Mouse (Mus musculus) heart, adult 18-20 months (tissue): ENCODE data around the gene Myocd. TPM values are rescaled to one million over a fixed set of nuclear protein-coding genes. Genes with fewer than 3 reads are reported as not detected.
A peak's percentile ranks its signal among the peaks of the same experiment; 100 is the strongest.

Source experiments
- DNase-seq, 2 experiments: peaks; one replicate each; pipeline ENCODE4 v3.0.0; 2021 to 2022; ENCODE audit warnings: mixed read lengths in 1 of 2
- total RNA-seq, 2 experiments: library from RNA; stranded (reverse); gene quantifications; 2 replicates each; pipeline ENCODE4 v1.2.3; 2021

Myocd gene
- total RNA-seq, 2 experiments from 2014 or later: 65.5 to 66.9 TPM

- DNase-seq: peak; percentile 63 to 68
Measured at GRCm38 (mm10) chr11:65214954-65215629, 54.7 kb downstream of the Myocd start.

GRCm38 (mm10) chr11:65213806-65214205, 56.0 kb downstream of the Myocd start:
- DNase-seq: no peak

- DNase-seq: no peak
Measured at GRCm38 (mm10) chr11:65211701-65212100, 58.1 kb downstream of the Myocd start.

- DNase-seq: peak; percentile 78 to 91
Measured at GRCm38 (mm10) chr11:65209441-65209840, 60.3 kb downstream of the Myocd start.

- DNase-seq: peak; percentile 75 to 84
Measured at GRCm38 (mm10) chr11:65205306-65205705, 64.5 kb downstream of the Myocd start.

GRCm38 (mm10) chr11:65204651-65205050, 65.1 kb downstream of the Myocd start:
- no peak for DNase-seq

- no peak for DNase-seq
Measured at GRCm38 (mm10) chr11:65203020-65203419, 66.8 kb downstream of the Myocd start.

- no peak for DNase-seq
Measured at GRCm38 (mm10) chr11:65202236-65202635, 67.6 kb downstream of the Myocd start.

- no peak for DNase-seq
Measured at GRCm38 (mm10) chr11:65198026-65198425, 71.8 kb downstream of the Myocd start.

- DNase-seq: peak; percentile 56 to 87
Measured at GRCm38 (mm10) chr11:65197280-65197679, 72.5 kb downstream of the Myocd start.

GRCm38 (mm10) chr11:65186974-65187373, 82.8 kb downstream of the Myocd start:
- no peak for DNase-seq

GRCm38 (mm10) chr11:65185114-65185513, 84.7 kb downstream of the Myocd start:
- DNase-seq: no peak

- no peak for DNase-seq
Measured at GRCm38 (mm10) chr11:65170121-65170750, 99.6 kb downstream of the Myocd start.

GRCm38 (mm10) chr11:65162767-65163120, 107.0 kb downstream of the Myocd start, which contains the start of gene Arhgap44:
TSS of gene Arhgap44 (minus strand) at chr11:65162961.
- peak; percentile 65 to 82 for DNase-seq

- DNase-seq: peak; percentile 20 to 28
Measured at GRCm38 (mm10) chr11:65161881-65162766, 107.7 kb downstream of the Myocd start.

GRCm38 (mm10) chr11:65160991-65161880, 108.6 kb downstream of the Myocd start:
- DNase-seq: no peak

- DNase-seq: no peak
Measured at GRCm38 (mm10) chr11:65159791-65160190, 110.0 kb downstream of the Myocd start, which contains the start of gene 1700086D15Rik. TSS of gene 1700086D15Rik (minus strand) at chr11:65159891.

- no peak for DNase-seq
Measured at GRCm38 (mm10) chr11:65158658-65158990, 111.2 kb downstream of the Myocd start.

- no peak for DNase-seq
Measured at GRCm38 (mm10) chr11:65157966-65158657, 111.7 kb downstream of the Myocd start.

- DNase-seq: no peak
Measured at GRCm38 (mm10) chr11:65153006-65153405, 116.8 kb downstream of the Myocd start.

- no peak for DNase-seq
Measured at GRCm38 (mm10) chr11:65148441-65148840, 121.3 kb downstream of the Myocd start.
